Mouse (Mus musculus) urinary bladder, postnatal 4 days (tissue): ENCODE data around the gene Tmod4.
"Not testable (repeated sequence)": the region's sequence is repeated elsewhere in the genome, so short reads cannot be mapped to it uniquely, and the experiment has no call there.

Source experiments
- DNase-seq, 2 experiments: peaks; one replicate each; pipeline ENCODE4 v3.0.0; 2021 to 2022; ENCODE audit warnings: low spot score in 2 of 2

Gene Tmod4

DNA sequence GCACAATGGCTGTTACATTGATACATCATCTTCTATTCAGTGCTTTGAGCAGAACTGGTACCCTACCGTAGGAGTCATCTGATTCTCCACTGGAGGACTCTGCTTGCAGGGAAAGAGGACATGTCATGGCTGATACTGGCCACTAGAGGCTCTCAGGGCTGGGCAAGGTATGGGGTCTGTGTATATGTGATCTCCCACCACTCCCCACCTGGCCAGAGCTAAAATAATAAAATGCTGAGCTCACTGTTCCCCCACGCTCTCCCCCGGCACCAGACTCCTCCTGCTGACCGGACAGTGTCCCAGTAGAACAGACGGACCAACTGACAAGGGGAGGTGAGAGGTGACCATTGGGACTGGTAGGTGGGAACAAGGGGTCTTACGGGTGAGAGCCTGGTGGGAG, at the start of gene Tmod4:
Tmod4 (plus strand) TSS at position 231 of the 400 bp plus-strand sequence.
- no peak for DNase-seq

GRCm38 (mm10) chr3:95088071-95088470, 36.2 kb upstream of the Tmod4 start:
- no peak for DNase-seq

DNA sequence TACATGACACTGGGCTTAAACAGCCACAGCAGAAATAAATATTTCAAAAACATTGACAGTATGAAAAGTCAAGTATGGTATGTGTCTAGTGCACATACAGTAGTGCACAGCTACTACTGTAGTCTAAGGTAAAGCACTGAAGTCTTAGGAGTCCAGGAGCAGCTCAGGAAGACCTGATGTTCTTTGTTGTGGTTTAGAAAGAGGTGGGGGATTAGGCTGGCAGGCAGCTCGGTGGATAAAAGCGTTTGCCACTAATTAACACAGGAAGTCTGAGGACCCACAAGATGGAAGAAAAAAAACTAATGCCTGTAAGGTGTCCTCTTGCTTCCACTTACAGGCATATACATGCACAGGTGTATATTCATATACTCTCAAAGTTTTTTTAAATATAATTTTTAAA, 23.4 kb upstream of the Tmod4 start:
- no peak for DNase-seq

DNA sequence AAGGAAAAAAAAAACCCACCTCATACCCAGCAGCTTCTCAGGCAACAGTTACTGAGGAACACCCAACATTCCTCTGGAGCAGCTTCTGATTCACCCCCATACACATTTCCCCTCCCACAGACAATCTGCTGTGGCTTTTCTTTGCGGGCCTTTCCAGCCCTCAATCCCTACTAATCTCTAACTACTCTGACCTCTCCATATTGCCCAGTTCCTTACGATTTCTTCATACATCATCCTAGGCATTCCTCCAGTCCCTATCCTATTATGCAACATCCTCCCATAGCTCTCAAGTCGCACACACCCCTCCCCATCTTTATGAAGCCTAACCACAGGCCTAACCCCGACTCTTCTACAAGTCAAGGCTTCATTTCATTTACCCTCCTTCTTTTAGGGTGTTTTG, 19.2 kb upstream of the Tmod4 start:
- DNase-seq: no peak

DNA sequence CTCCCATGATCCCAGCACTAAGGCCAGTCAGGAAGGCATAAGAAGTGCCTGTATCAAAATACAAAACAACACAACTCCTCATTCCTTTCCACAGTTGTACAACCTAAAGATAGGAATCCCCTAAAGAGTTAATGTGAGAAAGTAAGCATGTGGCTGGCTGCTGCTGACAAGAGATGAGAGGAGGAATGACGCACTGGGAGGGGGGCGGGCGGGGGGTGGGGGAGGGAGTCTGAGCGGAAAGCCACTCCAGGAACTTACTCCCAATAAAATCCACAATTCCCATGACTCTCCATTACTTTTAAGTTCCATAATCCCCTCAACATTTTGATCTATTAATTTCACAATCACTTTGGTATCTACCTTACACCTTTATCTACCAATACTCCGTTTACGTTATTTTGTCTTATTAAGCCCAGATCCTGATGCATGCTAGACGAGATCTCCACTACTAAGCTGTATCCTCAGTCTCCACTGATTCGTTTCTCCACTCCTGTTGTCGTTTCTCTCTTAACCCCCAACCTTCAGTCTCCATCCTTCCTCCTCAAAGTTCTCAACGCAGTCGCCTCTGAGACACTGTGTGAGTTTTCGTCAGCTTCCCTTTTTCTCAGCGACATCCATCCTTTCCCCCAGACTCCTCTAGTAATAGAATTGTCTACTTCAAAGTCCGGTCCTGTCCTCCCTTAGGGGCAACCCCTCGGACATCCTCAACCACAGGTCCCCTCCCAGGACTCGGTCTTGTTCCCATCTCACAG, 18.5 kb upstream of the Tmod4 start:
- DNase-seq: no peak

DNA sequence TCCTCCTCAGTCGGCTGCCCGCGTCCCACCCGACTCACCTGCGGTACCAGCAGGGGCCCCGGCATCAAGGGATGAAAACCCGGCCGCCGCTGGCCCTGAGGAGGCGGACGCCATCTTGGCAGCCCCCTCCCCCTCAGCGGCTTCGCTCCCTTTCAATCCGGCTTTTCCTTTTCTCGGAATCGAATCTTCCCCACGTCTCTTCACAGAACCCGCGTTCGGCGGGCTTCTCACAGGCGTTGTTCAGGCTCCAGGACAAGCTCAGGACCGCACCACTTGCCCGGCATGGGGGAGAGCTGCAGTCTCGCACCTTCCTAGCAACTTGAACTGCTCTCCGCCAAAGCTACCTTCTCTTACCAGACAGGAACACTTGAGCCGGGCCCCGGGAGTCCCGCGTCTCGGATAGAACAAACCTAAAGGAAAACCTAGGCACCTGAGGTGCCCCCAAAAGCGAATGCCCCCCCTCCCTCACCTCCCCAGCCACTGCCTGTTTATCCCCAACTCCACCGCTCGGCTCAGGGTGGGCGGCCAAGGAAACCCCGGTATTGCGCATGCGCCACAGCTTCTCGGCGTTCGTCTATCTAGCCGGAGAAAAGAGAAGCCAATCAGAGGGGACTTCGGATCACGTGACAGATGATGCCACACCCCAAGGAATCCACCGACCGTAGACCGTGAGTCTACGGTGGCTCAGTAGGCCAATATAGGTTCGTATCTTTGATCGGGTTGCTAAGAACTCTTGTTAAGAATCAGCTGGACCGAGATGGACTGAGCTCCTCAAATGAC, 17.7 kb upstream of the Tmod4 start, which contains the start of gene Pip5k1a:
Pip5k1a (minus strand) TSS at position 593 of the 780 bp plus-strand sequence.
- DNase-seq: peak; percentile 95 to 98

DNA sequence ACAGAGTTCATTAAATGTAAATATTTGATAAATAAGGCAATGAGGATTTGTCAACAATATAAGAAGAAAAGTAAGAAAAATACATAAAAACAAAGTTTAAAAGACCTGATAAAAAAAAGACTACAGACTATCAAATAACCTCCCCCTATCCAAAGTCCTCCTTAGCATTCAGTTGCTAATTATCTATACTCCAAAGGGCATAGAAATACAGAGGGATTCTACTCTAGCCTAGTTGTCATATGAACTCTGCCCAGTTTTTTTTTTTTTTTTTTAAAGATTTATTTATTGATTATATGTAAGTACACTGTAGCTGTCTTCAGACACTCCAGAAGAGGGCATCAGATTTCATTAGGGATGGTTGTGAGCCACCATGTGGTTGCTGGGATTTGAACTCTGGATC, 17.0 kb upstream of the Tmod4 start:
- not testable (repeated sequence) for DNase-seq

GRCm38 (mm10) chr3:95107898-95108297, 16.4 kb upstream of the Tmod4 start:
- DNase-seq: no peak

GRCm38 (mm10) chr3:95110911-95111726, 13.2 kb upstream of the Tmod4 start, which contains the start of gene Vps72:
TSS of gene Vps72 (plus strand) at chr3:95111022.
- peak; percentile 84 to 87 for DNase-seq

DNA sequence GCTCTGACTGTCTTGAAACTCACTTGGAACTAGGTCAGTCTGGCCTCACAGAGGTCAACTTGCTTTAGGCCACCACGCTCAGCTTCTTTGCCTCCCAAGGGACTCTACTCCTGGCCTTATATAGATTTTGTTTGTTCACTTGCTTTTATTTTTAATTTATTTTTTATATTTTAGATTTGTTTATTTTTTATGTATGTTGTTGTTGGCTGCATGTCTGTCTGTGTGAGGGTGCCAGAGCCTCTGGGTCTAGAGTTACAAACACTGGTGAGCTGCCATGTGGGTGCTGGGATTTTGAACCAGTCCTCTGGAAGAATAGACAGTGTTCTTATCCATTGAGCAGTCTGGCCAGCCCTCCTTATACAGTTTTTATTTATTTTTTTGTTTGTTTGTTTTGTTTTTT, 11.5 kb upstream of the Tmod4 start:
- no peak for DNase-seq

DNA sequence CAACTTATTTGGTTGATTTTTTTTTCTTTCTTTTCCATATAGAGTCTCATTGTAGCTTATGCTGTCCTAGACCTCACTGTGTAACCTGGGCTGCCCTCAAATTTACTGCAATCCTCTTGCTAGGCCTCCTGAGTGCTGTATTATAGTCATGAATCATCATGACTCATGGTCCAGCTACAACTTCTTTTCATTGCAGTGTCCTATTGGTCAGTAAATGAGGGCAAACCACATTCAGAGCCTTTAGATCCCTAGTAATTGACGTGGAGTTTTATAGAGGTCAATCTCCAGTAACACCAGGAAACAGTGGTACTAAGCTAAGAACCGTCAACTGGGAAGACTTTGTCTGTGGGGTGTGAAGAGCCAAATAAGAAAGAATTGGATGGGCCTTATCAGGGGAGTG, 6.5 kb upstream of the Tmod4 start:
- DNase-seq: no peak

DNA sequence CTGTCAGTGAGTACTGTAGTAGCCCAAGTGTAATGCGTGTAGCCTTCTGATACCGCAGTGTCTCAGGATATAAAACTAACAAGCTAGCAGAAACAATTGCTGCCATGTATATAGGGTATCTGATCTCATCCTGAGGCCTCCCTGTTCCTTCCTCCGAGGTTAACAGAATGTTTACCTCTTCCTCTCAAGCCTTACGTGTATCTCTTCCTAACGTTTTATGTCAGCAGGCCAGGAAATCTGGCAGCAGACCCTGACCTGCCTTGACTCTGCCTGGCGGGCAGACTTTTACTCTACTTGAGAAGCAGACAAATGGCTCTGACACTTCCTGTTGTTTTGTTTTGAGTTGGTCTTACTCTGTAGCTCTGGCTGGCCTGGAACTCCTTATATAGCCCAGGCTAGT, 2.7 kb upstream of the Tmod4 start:
- DNase-seq: no peak

DNA sequence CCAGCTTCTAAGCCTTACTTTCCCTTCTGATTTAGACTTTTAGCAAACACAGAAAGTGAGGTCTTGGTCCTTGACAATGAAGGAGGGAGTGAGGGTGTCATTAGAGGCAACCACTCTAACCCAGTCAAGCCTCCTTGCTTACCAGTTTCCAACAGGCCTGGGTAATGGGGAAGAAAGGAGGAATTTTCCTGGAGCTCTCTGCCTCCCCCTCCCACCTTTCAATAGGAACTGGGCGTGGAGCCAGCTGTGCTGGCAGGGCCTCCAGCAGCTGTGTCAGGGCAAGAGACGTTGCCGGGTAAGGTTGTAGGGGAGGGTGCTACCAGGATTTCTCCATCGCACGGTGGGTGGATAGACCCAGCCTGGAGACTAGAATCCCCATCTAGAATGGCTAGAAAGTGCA, 696 bp downstream of the Tmod4 start:
- DNase-seq: no peak

DNA sequence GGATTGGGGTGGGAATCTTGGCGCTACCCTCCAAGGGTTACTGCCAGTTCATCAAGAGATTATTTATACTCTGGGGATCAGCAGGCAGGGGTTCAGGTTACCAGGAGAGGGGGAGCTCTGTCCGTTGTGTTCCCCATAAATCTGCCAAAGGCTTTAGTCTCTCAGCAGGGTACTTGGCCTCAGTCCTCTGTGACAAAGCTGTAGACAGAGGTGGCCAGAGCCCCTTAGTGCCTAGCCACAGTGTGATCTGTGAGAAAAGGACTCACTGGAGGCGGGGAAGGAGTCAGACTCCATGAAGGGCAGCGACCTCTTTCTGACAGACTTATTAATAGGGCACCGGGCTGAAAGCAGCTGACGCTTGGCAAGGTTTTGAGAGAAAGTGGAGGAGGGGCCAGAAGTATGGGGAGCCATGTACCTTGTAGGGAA, 5.0 kb downstream of the Tmod4 start:
- no peak for DNase-seq

- no peak for DNase-seq
Measured at GRCm38 (mm10) chr3:95130081-95130480, 5.8 kb downstream of the Tmod4 start.

DNA sequence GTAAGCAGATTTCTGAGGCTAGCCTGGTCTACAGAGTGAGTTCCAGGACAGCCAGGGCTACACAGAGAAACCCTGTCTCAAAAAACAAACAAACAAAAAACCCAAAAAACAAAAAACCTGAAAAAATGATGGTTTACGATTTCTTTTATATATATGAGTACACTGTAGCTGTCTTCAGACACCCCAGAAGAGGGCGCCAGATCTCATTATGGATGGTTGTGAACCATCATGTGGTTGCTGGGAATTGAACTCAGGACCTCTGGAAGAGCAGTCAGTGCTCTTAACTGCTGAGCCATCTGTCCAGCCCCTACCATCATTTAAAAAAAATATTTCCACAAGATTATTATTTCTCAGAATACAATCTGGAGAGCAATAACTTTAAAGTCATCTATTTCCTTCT, 8.1 kb downstream of the Tmod4 start:
- not testable (repeated sequence) for DNase-seq

DNA sequence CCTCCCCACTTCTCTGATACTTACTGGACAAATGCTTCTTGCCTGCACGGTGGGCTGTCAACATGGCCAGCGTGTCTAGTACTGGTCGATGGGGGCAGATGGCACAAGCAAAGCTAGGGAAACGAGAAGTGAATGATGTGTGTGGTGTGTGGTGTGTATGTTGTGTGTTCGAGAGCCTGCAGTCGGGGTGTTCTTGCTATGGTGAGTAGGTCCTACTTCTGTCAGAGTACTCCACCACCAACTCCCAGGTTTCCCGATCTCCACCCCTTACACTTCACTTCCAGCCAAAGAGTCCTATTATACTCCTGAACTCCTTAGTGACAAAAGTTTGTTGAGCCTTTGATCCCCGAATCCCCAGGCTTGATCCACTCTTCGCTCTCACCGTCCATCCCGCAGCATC, 8.9 kb downstream of the Tmod4 start:
- no peak for DNase-seq

DNA sequence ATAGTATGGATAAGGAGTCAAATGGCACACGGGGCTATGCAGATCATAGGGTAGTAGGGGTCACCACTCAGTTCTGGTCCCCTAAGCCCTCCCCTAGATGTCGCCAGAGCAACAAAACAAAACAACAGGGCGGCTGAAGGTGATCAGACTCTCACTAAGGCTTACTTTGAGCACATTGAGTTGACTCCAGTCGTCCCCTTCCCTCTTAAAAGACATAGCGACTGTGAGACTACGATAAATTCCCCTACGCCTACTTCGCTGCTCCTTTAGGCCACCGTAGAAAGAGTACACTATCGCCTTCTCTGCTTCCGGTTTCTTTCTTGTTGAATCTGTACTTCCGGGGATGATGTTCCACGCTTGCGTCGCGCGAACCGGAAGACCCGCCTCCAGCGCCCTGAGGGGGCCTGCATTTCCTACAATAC, 9.4 kb downstream of the Tmod4 start, which contains the start of the genes Scnm1 and Lysmd1:
Scnm1 (minus strand) TSS at position 332 of the 422 bp plus-strand sequence.
Lysmd1 (plus strand) TSS at position 409 of the 422 bp plus-strand sequence.
- DNase-seq: peak; percentile 83 to 85

GRCm38 (mm10) chr3:95134133-95134532, 9.9 kb downstream of the Tmod4 start:
- not testable (repeated sequence) for DNase-seq

GRCm38 (mm10) chr3:95135023-95135422, 10.7 kb downstream of the Tmod4 start:
- DNase-seq: peak in 1 of 2 experiments; percentile 56

- DNase-seq: no peak
Measured at GRCm38 (mm10) chr3:95135433-95136052, 11.3 kb downstream of the Tmod4 start.
